Mouse (Mus musculus): ENCODE measurements around the gene Gm21969.

GRCm38 (mm10) chr4:139637847-139638246, 34.9 kb downstream of the Gm21969 start:
- TF ChIP-seq CTCF (conservative IDR thresholded peaks at IDR 0.05; ENCODE audit: insufficient read depth, insufficient read length, low read depth, low read length) (no peak), POLR2A (IDR thresholded peaks at IDR 0.05; ENCODE audit: low read depth, low read length) (no peak)

Measured in kidney, adult 2 months (tissue).